Comparison of ENCODE assay signal across 8 mouse cellular contexts in genomic region chr11:75653781-75654470, GRCm38 (mm10). TPM values are rescaled to one million over a fixed set of nuclear protein-coding genes. Genes with fewer than 3 reads are reported as not detected.
A peak's percentile ranks its signal among the peaks of the same experiment; 100 is the strongest.
DNase-seq lines count a peak whose midpoint lies in the region; ATAC-seq and TF ChIP-seq lines count a peak whose summit lies in the region.

No protein-coding gene starts in this region.

- peak overlapping the region; percentile 92 for H3K4me2 ChIP-seq in intestine, embryonic 15.5 days (replicated peaks)
- H3K4me2 ChIP-seq in liver, embryonic 11.5 days = peak overlapping the region; percentile 77
- peak overlapping the region; percentile 81 for H3K4me2 ChIP-seq in stomach, embryonic 14.5 days (replicated peaks; ENCODE audit: low read depth, low read length)

- H3K36me3 ChIP-seq in intestine, embryonic 15.5 days = peaks cover 7% of the 10 kb centered on the region; the same call in 1 of the 2 replicates
- peaks cover 10% of the 10 kb centered on the region; the same call in 1 of the 2 replicates for H3K36me3 ChIP-seq in liver, embryonic 11.5 days (ENCODE audit: control insufficient read depth, insufficient read depth, low read length)
- no peaks in the 10 kb centered on the region; the same call in 1 of the 2 replicates for H3K36me3 ChIP-seq in stomach, embryonic 14.5 days (ENCODE audit: control insufficient read depth, insufficient read depth, low read length)

- TF ChIP-seq CTCF in layer of hippocampus, adult 2 months (conservative IDR thresholded peaks at IDR 0.05) = no peak

- H3K4me3 ChIP-seq in layer of hippocampus, adult 2 months = peak overlapping the region; percentile 61
- H3K4me3 ChIP-seq in intestine, embryonic 15.5 days (replicated peaks) = peak overlapping the region; percentile 67
- peak overlapping the region; percentile 76 for H3K4me3 ChIP-seq in liver, embryonic 11.5 days (ENCODE audit: low read depth, low read length)
- H3K4me3 ChIP-seq in stomach, embryonic 14.5 days (ENCODE audit: low read depth, low read length) = peak overlapping the region; percentile 44

- peak overlapping the region; percentile 75 for H3K27ac ChIP-seq in layer of hippocampus, adult 2 months
- H3K27ac ChIP-seq in intestine, embryonic 15.5 days = peak overlapping the region; percentile 86
- peak overlapping the region; percentile 94 for H3K27ac ChIP-seq in liver, embryonic 11.5 days (ENCODE audit: low read depth, low read length)
- peak overlapping the region; percentile 66 for H3K27ac ChIP-seq in stomach, embryonic 14.5 days (ENCODE audit: low read length)

- H3K27me3 ChIP-seq in intestine, embryonic 15.5 days (replicated peaks) = no peaks in the 10 kb centered on the region
- H3K27me3 ChIP-seq in liver, embryonic 11.5 days (replicated peaks; ENCODE audit: control insufficient read depth, insufficient read depth, low read length) = no peaks in the 10 kb centered on the region
- no peaks in the 10 kb centered on the region for H3K27me3 ChIP-seq in stomach, embryonic 14.5 days (ENCODE audit: control insufficient read depth, insufficient read depth, low read length)

- no peaks in the 10 kb centered on the region for H3K9me3 ChIP-seq in intestine, embryonic 15.5 days
- H3K9me3 ChIP-seq in liver, embryonic 11.5 days (ENCODE audit: control insufficient read depth, low read length) = no peaks in the 10 kb centered on the region
- no peaks in the 10 kb centered on the region for H3K9me3 ChIP-seq in stomach, embryonic 14.5 days (ENCODE audit: control insufficient read depth, low read depth, low read length)

- peaks cover 50% of the 10 kb centered on the region for H3K4me1 ChIP-seq in intestine, embryonic 15.5 days (replicated peaks)
- peaks cover 48% of the 10 kb centered on the region for H3K4me1 ChIP-seq in liver, embryonic 11.5 days (replicated peaks; ENCODE audit: control insufficient read depth, insufficient read depth, low read length)
- peaks cover 35% of the 10 kb centered on the region for H3K4me1 ChIP-seq in stomach, embryonic 14.5 days (ENCODE audit: control insufficient read depth, insufficient read depth, low read length)

- peak overlapping the region; percentile 63 for H3K9ac ChIP-seq in intestine, embryonic 15.5 days
- H3K9ac ChIP-seq in liver, embryonic 11.5 days (ENCODE audit: low read depth, low read length) = peak overlapping the region; percentile 44
- peak overlapping the region; percentile 37 for H3K9ac ChIP-seq in stomach, embryonic 14.5 days (replicated peaks; ENCODE audit: low read depth, low read length)

- DNase-seq in layer of hippocampus, adult 2 months (ENCODE audit: low spot score in 2 of 2) = no peak
- no peak for DNase-seq in layer of hippocampus, adult 8-10 months (ENCODE audit: low spot score in 2 of 2)
- DNase-seq in cerebellum, postnatal 4 days (ENCODE audit: low spot score in 2 of 2) = peak; percentile 38 to 52
- DNase-seq in gastrocnemius, postnatal 36 days = peak; percentile 62 to 71
- DNase-seq in liver, embryonic 11.5 days (ENCODE audit: low spot score) = peak; percentile 86

- ATAC-seq in intestine, embryonic 15.5 days = peak; percentile 76
- ATAC-seq in liver, embryonic 11.5 days (replicated peaks; ENCODE audit: low FRiP score) = peak; percentile 74
- ATAC-seq in monocyte, adult 5-6 weeks (replicated peaks; ENCODE audit: insufficient number of reproducible peaks, low FRiP score, low TSS enrichment, poor library complexity, severe bottlenecking) = peak; percentile 67
- ATAC-seq in stomach, embryonic 14.5 days (ENCODE audit: insufficient number of reproducible peaks, insufficient read depth, low FRiP score, low read depth) = peak; percentile 68

- intact Hi-C loops in gastrocnemius, postnatal 36 days (cut with DNase I) = no loop called here

- under 1% methylated on average over 39 of the region's 45 CpGs for WGBS in intestine, embryonic 15.5 days
- 1% methylated on average over 30 of the region's 45 CpGs for WGBS in liver, embryonic 11.5 days
- under 1% methylated on average over 44 of the region's 45 CpGs for WGBS in stomach, embryonic 14.5 days

RNA-seq across cellular contexts. Expression of gene Myo1c, which starts 3.6 kb away (rescaled TPM):
- 10 to 100 TPM; 16.5 to 19.9 TPM for total RNA-seq in layer of hippocampus, adult 2 months (2021)
- 10 to 100 TPM; 17.0 to 24.3 (median 20.5) TPM for total RNA-seq in layer of hippocampus, adult 8-10 months (2022)
- total RNA-seq in gastrocnemius, postnatal 36 days (2021) = 10 to 100 TPM; 37.4 to 41.5 TPM
- polyA plus RNA-seq in intestine, embryonic 15.5 days (2015; fragmentation: Nextera tagmentation; extraction: Ambion mirVana) = 48.6 and 50.0 TPM in 2 replicates
- 37.4 and 41.9 TPM in 2 replicates for polyA plus RNA-seq in liver, embryonic 11.5 days (2014; fragmentation: Nextera tagmentation; extraction: Ambion mirVana)
- 93.0 to 115 TPM (median 97.0 TPM) in 3 replicates for total RNA-seq in monocyte, adult 5-6 weeks (2017)
- 31.2 and 34.3 TPM in 2 replicates for polyA plus RNA-seq in stomach, embryonic 14.5 days (2014; fragmentation: Nextera tagmentation; extraction: Ambion mirVana)

RNA-seq across cellular contexts. Expression of gene Inpp5k, which starts 23.1 kb away (rescaled TPM):
- total RNA-seq in layer of hippocampus, adult 2 months (2021) = 10 to 100 TPM; 49.4 to 50.4 TPM
- 10 to 100 TPM; 45.1 to 54.5 (median 50.2) TPM for total RNA-seq in layer of hippocampus, adult 8-10 months (2022)
- 10 to 100 TPM; 20.4 to 24.0 TPM for total RNA-seq in gastrocnemius, postnatal 36 days (2021)
- polyA plus RNA-seq in intestine, embryonic 15.5 days (2015; fragmentation: Nextera tagmentation; extraction: Ambion mirVana) = 17.6 and 19.4 TPM in 2 replicates
- polyA plus RNA-seq in liver, embryonic 11.5 days (2014; fragmentation: Nextera tagmentation; extraction: Ambion mirVana) = 21.9 and 22.2 TPM in 2 replicates
- total RNA-seq in monocyte, adult 5-6 weeks (2017) = 68.4 to 82.5 TPM (median 80.2 TPM) in 3 replicates
- 25.9 and 27.7 TPM in 2 replicates for polyA plus RNA-seq in stomach, embryonic 14.5 days (2014; fragmentation: Nextera tagmentation; extraction: Ambion mirVana)

RNA-seq across cellular contexts. Expression of gene Crk, which starts 25.1 kb away (rescaled TPM):
- 100 to 1,000 TPM; 123 to 136 TPM for total RNA-seq in layer of hippocampus, adult 2 months (2021)
- total RNA-seq in layer of hippocampus, adult 8-10 months (2022) = 100 to 1,000 TPM; 111 to 128 (median 120) TPM
- 10 to 100 TPM; 38.5 to 44.0 TPM for total RNA-seq in gastrocnemius, postnatal 36 days (2021)
- 105 and 109 TPM in 2 replicates for polyA plus RNA-seq in intestine, embryonic 15.5 days (2015; fragmentation: Nextera tagmentation; extraction: Ambion mirVana)
- 70.4 and 71.1 TPM in 2 replicates for polyA plus RNA-seq in liver, embryonic 11.5 days (2014; fragmentation: Nextera tagmentation; extraction: Ambion mirVana)
- 101 to 126 TPM (median 121 TPM) in 3 replicates for total RNA-seq in monocyte, adult 5-6 weeks (2017)
- 101 and 104 TPM in 2 replicates for polyA plus RNA-seq in stomach, embryonic 14.5 days (2014; fragmentation: Nextera tagmentation; extraction: Ambion mirVana)

Comparison
In these comparisons a context has a peak if more than half of its experiments do, and no peak if none do; other contexts are left out.
1. DNase-seq: peak in cerebellum, postnatal 4 days (2 of 2), gastrocnemius, postnatal 36 days (2 of 2) and liver, embryonic 11.5 days (single experiment); none in layer of hippocampus, adult 2 months (0 of 2) and layer of hippocampus, adult 8-10 months (0 of 2).
2. Peak in every context shown above with its lines, with median percentiles within 50 percentile points of each other: H3K27ac ChIP-seq, H3K4me3 ChIP-seq, ATAC-seq, H3K4me2 ChIP-seq and H3K9ac ChIP-seq.